Mouse (Mus musculus): Measurements from ENCODE around the gene Klhl20. TPM values are rescaled to one million over a fixed set of nuclear protein-coding genes. Genes with fewer than 3 reads are reported as not detected.

Gene Klhl20
- 7.8 TPM for polyA plus RNA-seq (2014; fragmentation: Illumina TruSeq; extraction: RNeasy Lipid Tissue Mini Kit (QIAGEN cat#74804); ENCODE audit: insufficient read depth, low read depth, low replicate concordance)

GRCm38 (mm10) chr1:161130726-161131664 lies at the start of gene Klhl20:
Gene Klhl20 (minus strand): TSS chr1:161131511.

GRCm38 (mm10) chr1:161159214-161159613 lies 27.9 kb upstream of the Klhl20 start, which contains the start of gene Tex50:
Gene Tex50 (minus strand): TSS chr1:161159314.

GRCm38 (mm10) chr1:161142531-161143159 lies 11.3 kb upstream of the Klhl20 start, which contains the start of gene Ankrd45:
Gene Ankrd45 (plus strand): TSS chr1:161142691.

DNA sequence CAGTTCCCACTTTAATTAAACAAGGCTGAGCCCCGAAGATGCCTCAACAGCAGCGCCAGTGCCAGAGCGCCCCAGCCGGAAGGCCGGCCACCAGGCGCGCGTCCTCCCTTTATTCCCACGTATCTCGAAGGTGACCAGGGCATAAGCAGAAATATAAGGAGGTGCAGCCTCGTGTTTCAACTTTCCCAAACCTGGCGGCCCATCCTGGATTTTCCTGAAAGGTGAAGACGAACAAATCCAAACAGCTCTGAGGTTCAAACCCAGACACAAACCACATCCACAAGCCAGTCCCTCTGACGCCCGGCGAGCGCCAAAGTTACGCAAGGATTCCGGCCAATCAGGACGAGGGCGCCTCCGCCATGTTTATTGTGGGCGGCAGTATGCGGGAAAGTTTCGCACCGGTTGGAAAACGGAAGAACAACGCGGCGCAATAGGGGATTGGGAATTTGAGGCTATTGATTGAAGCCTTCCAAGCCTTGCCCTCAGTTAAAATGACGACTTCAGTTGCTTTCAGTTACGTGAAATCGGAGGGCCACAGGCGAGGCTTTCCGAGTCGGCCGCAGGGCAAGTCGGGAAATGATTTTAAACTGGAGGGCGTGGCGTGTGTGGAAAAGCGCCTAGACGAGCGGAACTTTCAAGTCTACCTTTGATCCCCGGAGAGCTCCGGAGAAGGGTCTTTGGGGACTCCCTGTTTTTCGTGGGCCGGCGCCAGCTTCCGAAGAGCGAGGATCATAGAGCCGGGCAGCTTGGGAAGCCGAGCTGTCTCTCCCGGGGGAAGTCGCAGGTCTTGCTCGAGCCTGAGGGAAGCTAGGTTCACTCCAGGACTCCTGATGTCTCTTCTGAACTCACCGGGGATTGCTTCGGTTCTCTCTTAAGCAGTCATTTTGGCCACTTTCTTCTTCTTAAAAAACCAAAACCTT lies 60.7 kb downstream of the Klhl20 start, which contains the start of the genes Dars2 and Cenpl:
TSS of gene Dars2 (minus strand) at position 307 of the 920 bp plus-strand sequence.
TSS of gene Cenpl (plus strand) at position 362 of the 920 bp plus-strand sequence.

Other genes with a start within 250 kb of the Klhl20 start
- 6.2 TPM for gene Rc3h1, start 225.1 kb downstream of the Klhl20 start, polyA plus RNA-seq (2014; fragmentation: Illumina TruSeq; extraction: RNeasy Lipid Tissue Mini Kit (QIAGEN cat#74804); ENCODE audit: insufficient read depth, low read depth, low replicate concordance)
- gene Serpinc1, start 152.9 kb downstream of the Klhl20 start, polyA plus RNA-seq (2014; fragmentation: Illumina TruSeq; extraction: RNeasy Lipid Tissue Mini Kit (QIAGEN cat#74804); ENCODE audit: insufficient read depth, low read depth, low replicate concordance), result 0.45 TPM
- 1.1 TPM for gene Zbtb37, start 96.7 kb downstream of the Klhl20 start, polyA plus RNA-seq (2014; fragmentation: Illumina TruSeq; extraction: RNeasy Lipid Tissue Mini Kit (QIAGEN cat#74804); ENCODE audit: insufficient read depth, low read depth, low replicate concordance)
- 7.2 TPM for gene Dars2, start 60.9 kb downstream of the Klhl20 start, polyA plus RNA-seq (2014; fragmentation: Illumina TruSeq; extraction: RNeasy Lipid Tissue Mini Kit (QIAGEN cat#74804); ENCODE audit: insufficient read depth, low read depth, low replicate concordance)
- gene Cenpl, start 60.8 kb downstream of the Klhl20 start, polyA plus RNA-seq (2014; fragmentation: Illumina TruSeq; extraction: RNeasy Lipid Tissue Mini Kit (QIAGEN cat#74804); ENCODE audit: insufficient read depth, low read depth, low replicate concordance), result 3.5 TPM
- gene Ankrd45, start 11.2 kb upstream of the Klhl20 start, polyA plus RNA-seq (2014; fragmentation: Illumina TruSeq; extraction: RNeasy Lipid Tissue Mini Kit (QIAGEN cat#74804); ENCODE audit: insufficient read depth, low read depth, low replicate concordance), result 1.1 TPM
- not detected for gene Tex50, start 27.8 kb upstream of the Klhl20 start, polyA plus RNA-seq (2014; fragmentation: Illumina TruSeq; extraction: RNeasy Lipid Tissue Mini Kit (QIAGEN cat#74804); ENCODE audit: insufficient read depth, low read depth, low replicate concordance)
- 1,114 TPM for gene Prdx6, start 119.7 kb upstream of the Klhl20 start, polyA plus RNA-seq (2014; fragmentation: Illumina TruSeq; extraction: RNeasy Lipid Tissue Mini Kit (QIAGEN cat#74804); ENCODE audit: insufficient read depth, low read depth, low replicate concordance)

Measured in lung, adult 10 weeks (tissue).